Mouse (Mus musculus) heart, adult 2 months (tissue): ENCODE measurements at regions not wholly inside any gene's neighbourhood (a gene's known extent, or its start where the extent isn't known, plus 50 kb on each side); places are given as distances from the start of the nearest gene placed in this dataset.
A peak's percentile ranks its signal among the peaks of the same experiment; 100 is the strongest.

Experiments
- DNase-seq, 2 experiments: peaks; one replicate each; pipeline ENCODE4 v3.0.0; 2021
- H3K27ac ChIP-seq: fragments of 200-600 bp; 2 replicates; pipeline ENCODE4 v1.8.1; 2022
- H3K27me3 ChIP-seq: fragments of 200-500 bp; 2 replicates; pipeline ENCODE4 v1.6.1; 2012; ENCODE audit warnings: mild to moderate bottlenecking, low read length, inconsistent platforms, mixed read lengths; ENCODE audit not compliant: control insufficient read depth, insufficient read depth
- H3K36me3 ChIP-seq: fragments of 200-500 bp; 2 replicates; pipeline ENCODE4 v1.6.1; 2012; ENCODE audit warnings: low read length, inconsistent platforms; ENCODE audit not compliant: control insufficient read depth, insufficient read depth
- H3K4me1 ChIP-seq: fragments of 200-500 bp; 2 replicates; pipeline ENCODE4 v1.6.1; 2011; ENCODE audit warnings: low read length; ENCODE audit not compliant: control insufficient read depth, insufficient read depth
- H3K4me3 ChIP-seq: fragments of 200-600 bp; 2 replicates; pipeline ENCODE4 v1.8.1; 2022
- H3K79me2 ChIP-seq: fragments of 200-500 bp; replicated peaks from 2 replicates; pipeline ENCODE4 v1.6.1; 2012; ENCODE audit warnings: mild to moderate bottlenecking, inconsistent platforms, low read length, moderate library complexity, mixed read lengths; ENCODE audit not compliant: control insufficient read depth, insufficient read depth
- H3K9ac ChIP-seq: fragments of 200-500 bp; 2 replicates; pipeline ENCODE4 v1.6.1; 2012; ENCODE audit warnings: low read depth, mild to moderate bottlenecking, control low read depth, inconsistent platforms, low read length, mixed read lengths
- CTCF ChIP-seq: fragments of 200-600 bp; IDR thresholded peaks from 2 replicates; pipeline ENCODE4 v1.8.1; 2022; ENCODE audit warnings: antibody characterized with exemption, mild to moderate bottlenecking, moderate library complexity
- EP300 ChIP-seq: fragments of 200-500 bp; IDR thresholded peaks from 2 replicates; pipeline ENCODE4 v1.6.1; 2011; ENCODE audit warnings: low read depth, low read length, control low read depth; ENCODE audit not compliant: insufficient read depth
- POLR2A ChIP-seq: fragments of 200-500 bp; IDR thresholded peaks from 2 replicates; pipeline ENCODE4 v1.6.1; 2011; ENCODE audit warnings: mild to moderate bottlenecking, low read depth, low read length, control low read depth; ENCODE audit not compliant: insufficient read depth
- WGBS: fragments of 180-500 bp; shearing (Covaris S2); methylation state at CpG from one replicate; pipeline ENCODE4 v1.1.7; 2018; 5-methylcytosine and 5-hydroxymethylcytosine counted together
- intact Hi-C: fragments of 180-260 bp; cut with DNase I; formaldehyde crosslinking; loops from one replicate; pipeline ENCODE4 v1.15.1; 2025

- TF ChIP-seq POLR2A (no peak), CTCF (peak; percentile 67), EP300 (no peak)
- intact Hi-C loops = loop anchor here (5.0 kb wide), 2 partner anchors 148 to 208 kb away; no protein-coding TSS in a partner anchor
- Histone ChIP-seq H3K27ac (no peak overlapping the region), H3K9ac (no peak overlapping the region), H3K4me3 (no peak overlapping the region), H3K36me3 (no peaks in the 10 kb centered on the region), H3K4me1 (no peaks in the 10 kb centered on the region), H3K79me2 (no peaks in the 10 kb centered on the region), H3K27me3 (no peaks in the 10 kb centered on the region)
- peak in 1 of 2 experiments; percentile 23 for DNase-seq
- WGBS = 15% methylated on average over 10 of the region's 10 CpGs
Measured at GRCm38 (mm10) chr10:60985109-60985576, 104.0 kb upstream of the Pcbd1 start.

- Histone ChIP-seq H3K27ac (no peak overlapping the region), H3K36me3 (no peaks in the 10 kb centered on the region), H3K4me3 (no peak overlapping the region), H3K27me3 (no peaks in the 10 kb centered on the region), H3K79me2 (no peaks in the 10 kb centered on the region), H3K9ac (no peak overlapping the region), H3K4me1 (no peaks in the 10 kb centered on the region)
- DNase-seq = no peak
- WGBS = 66% methylated on average over 6 of the region's 6 CpGs
- TF ChIP-seq POLR2A (no peak), CTCF (no peak), EP300 (no peak)
- intact Hi-C loops = no loop called here
Measured at GRCm38 (mm10) chr10:60981770-60982169, 107.4 kb upstream of the Pcbd1 start.

GRCm38 (mm10) chr10:60973615-60974014 lies 115.5 kb upstream of the Pcbd1 start:
- no peaks in the 10 kb centered on the region for H3K4me1 ChIP-seq
- no peak for TF ChIP-seq POLR2A
- no peak for TF ChIP-seq CTCF
- TF ChIP-seq EP300 = no peak
- no peak overlapping the region for H3K4me3 ChIP-seq
- H3K27ac ChIP-seq = no peak overlapping the region
- no peak overlapping the region for H3K9ac ChIP-seq
- H3K36me3 ChIP-seq = no peaks in the 10 kb centered on the region
- intact Hi-C loops = no loop called here
- WGBS = 66% methylated on average over 2 of the region's 2 CpGs
- no peaks in the 10 kb centered on the region for H3K27me3 ChIP-seq
- DNase-seq = no peak
- no peaks in the 10 kb centered on the region for H3K79me2 ChIP-seq

DNA sequence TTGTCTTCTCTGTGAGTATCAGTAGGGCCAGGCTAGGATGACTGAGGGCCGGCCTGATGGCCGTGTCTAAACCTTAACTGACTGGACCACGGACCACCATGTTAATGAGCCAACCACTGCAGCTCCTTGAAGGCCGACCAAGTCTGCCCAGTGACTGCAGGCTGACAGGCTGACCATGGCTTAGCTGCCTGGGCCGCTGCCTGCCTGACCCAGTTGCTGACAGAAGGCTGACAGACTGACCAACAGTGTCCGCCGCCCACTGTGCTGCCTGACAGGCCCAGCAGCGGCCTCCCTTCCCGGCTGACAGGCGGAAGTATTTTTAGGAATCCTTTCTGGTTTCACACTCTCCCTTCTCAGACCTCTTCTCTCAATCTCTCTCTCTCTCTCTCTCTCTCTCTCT lies 124.3 kb upstream of the Pcbd1 start:
- Histone ChIP-seq H3K4me3 (no peak overlapping the region), H3K79me2 (no peaks in the 10 kb centered on the region), H3K4me1 (no peaks in the 10 kb centered on the region), H3K27me3 (no peaks in the 10 kb centered on the region), H3K27ac (no peak overlapping the region), H3K9ac (no peak overlapping the region), H3K36me3 (no peaks in the 10 kb centered on the region)
- DNase-seq = no peak
- no peak for TF ChIP-seq POLR2A
- WGBS = 65% methylated on average over 10 of the region's 10 CpGs
- intact Hi-C loops = no loop called here

GRCm38 (mm10) chr10:60957820-60958233 lies 126.4 kb upstream of the Unc5b start:
- peaks cover 3% of the 10 kb centered on the region; the same call in 1 of the 2 replicates for H3K4me1 ChIP-seq
- no peaks in the 10 kb centered on the region for H3K36me3 ChIP-seq
- intact Hi-C loops = no loop called here
- 11% methylated on average over 17 of the region's 17 CpGs for whole genome bisulfite sequencing
- no peak for TF ChIP-seq CTCF
- peak; percentile 49 to 65 for DNase-seq
- H3K9ac ChIP-seq = no peak overlapping the region
- H3K79me2 ChIP-seq = no peaks in the 10 kb centered on the region
- H3K27me3 ChIP-seq = no peaks in the 10 kb centered on the region
- H3K4me3 ChIP-seq = no peak overlapping the region
- no peak overlapping the region for H3K27ac ChIP-seq

DNA sequence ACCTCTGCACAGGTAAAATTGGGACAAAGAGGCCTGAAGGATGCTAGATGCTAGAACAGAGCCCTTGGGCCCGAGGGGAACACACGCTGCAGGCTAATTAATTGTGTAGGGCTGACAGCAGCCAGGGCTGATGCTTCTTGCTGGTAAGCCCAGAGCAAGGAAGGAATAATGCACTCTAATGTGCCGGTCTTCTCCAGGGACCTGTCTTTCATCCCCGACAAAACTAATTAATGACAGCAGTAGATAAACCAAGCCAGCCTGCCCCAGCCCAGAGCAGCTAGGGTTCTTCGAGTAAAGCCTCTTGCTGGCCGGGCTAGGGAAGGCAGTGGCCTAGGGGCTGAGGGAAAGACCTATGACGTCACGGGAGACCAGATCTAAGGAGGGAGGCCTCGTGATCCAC lies 124.1 kb upstream of the Unc5b start:
- H3K4me3 ChIP-seq = no peak overlapping the region
- H3K79me2 ChIP-seq = no peaks in the 10 kb centered on the region
- no peak for TF ChIP-seq EP300
- TF ChIP-seq CTCF = no peak
- TF ChIP-seq POLR2A = no peak
- WGBS = 48% methylated on average over 9 of the region's 9 CpGs
- peaks cover 3% of the 10 kb centered on the region; the same call in 1 of the 2 replicates for H3K4me1 ChIP-seq
- H3K27me3 ChIP-seq = no peaks in the 10 kb centered on the region
- H3K9ac ChIP-seq = no peak overlapping the region
- no peaks in the 10 kb centered on the region for H3K36me3 ChIP-seq
- H3K27ac ChIP-seq = no peak overlapping the region
- intact Hi-C loops = no loop called here
- DNase-seq = no peak

DNA sequence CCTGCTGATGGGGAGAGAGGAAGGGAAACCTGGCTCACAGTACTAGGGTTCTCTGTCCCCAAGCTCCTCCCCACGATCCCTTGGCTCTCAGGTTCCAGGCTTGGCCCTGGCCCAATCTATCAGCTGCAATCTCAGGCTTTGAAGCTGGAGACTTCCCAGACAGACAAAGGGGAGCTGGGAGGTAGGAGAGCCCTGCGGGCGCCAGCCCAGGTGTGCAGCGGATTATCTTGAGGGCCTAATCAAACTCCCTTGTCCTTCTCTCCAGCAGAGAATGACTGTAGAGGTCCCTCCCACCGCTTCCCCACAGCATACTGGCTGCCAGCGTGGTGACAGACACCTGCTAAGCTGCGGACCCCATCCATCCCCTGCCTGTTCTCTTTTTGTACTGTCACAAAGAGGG lies 121.1 kb upstream of the Unc5b start:
- no peak for DNase-seq
- Histone ChIP-seq H3K27me3 (no peaks in the 10 kb centered on the region), H3K9ac (no peak overlapping the region), H3K4me1 (peaks cover 3% of the 10 kb centered on the region; the same call in 1 of the 2 replicates), H3K36me3 (no peaks in the 10 kb centered on the region), H3K79me2 (no peaks in the 10 kb centered on the region), H3K4me3 (no peak overlapping the region), H3K27ac (no peak overlapping the region)
- TF ChIP-seq EP300 (no peak), CTCF (no peak), POLR2A (no peak)
- intact Hi-C loops = no loop called here
- WGBS = 20% methylated on average over 7 of the region's 7 CpGs
